Mouse (Mus musculus) forebrain, embryonic 11.5 days (tissue): ENCODE data around the gene Fyco1. TPM values are rescaled to one million over a fixed set of nuclear protein-coding genes. Genes with fewer than 3 reads are reported as not detected.
"Not testable (repeated sequence)": the region's sequence is repeated elsewhere in the genome, so short reads cannot be mapped to it uniquely, and the experiment has no call there.

Source experiments
- ATAC-seq: fragments of 200-750 bp; cut with Nextera tagmentation; replicated peaks from 2 replicates; pipeline ENCODE4 v1.8.0; 2017; ENCODE audit warnings: moderate TSS enrichment; ENCODE audit not compliant: low FRiP score
- DNase-seq: peaks from one replicate; pipeline ENCODE4 v3.0.0-alpha.2; 2017; ENCODE audit warnings: low spot score
- H3K27ac ChIP-seq: fragments of 300-500 bp; sonication (generic); 2 replicates; pipeline ENCODE4 v1.5.1; 2014; ENCODE audit warnings: low read depth, low read length
- H3K27me3 ChIP-seq: fragments of 300-500 bp; sonication (generic); 2 replicates; pipeline ENCODE4 v1.6.1; 2014; ENCODE audit warnings: mild to moderate bottlenecking, low read length, mixed read lengths; ENCODE audit not compliant: control insufficient read depth, insufficient read depth
- H3K36me3 ChIP-seq: fragments of 300-500 bp; sonication (generic); 2 replicates; pipeline ENCODE4 v1.6.1; 2014; ENCODE audit warnings: mild to moderate bottlenecking, low read length, moderate library complexity, mixed read lengths; ENCODE audit not compliant: control insufficient read depth, insufficient read depth
- H3K4me1 ChIP-seq: fragments of 300-500 bp; sonication (generic); replicated peaks from 2 replicates; pipeline ENCODE4 v1.6.1; 2014; ENCODE audit warnings: low read length, mixed read lengths; ENCODE audit not compliant: control insufficient read depth, insufficient read depth
- H3K4me2 ChIP-seq: fragments of 300-500 bp; sonication (generic); 2 replicates; pipeline ENCODE4 v1.6.1; 2014; ENCODE audit warnings: low read depth, mild to moderate bottlenecking, low read length, moderate library complexity, mixed read lengths; ENCODE audit not compliant: severe bottlenecking
- H3K4me3 ChIP-seq: fragments of 300-500 bp; sonication (generic); 2 replicates; pipeline ENCODE4 v1.5.1; 2014; ENCODE audit warnings: low read depth, low read length
- H3K9ac ChIP-seq: fragments of 300-500 bp; sonication (generic); 2 replicates; pipeline ENCODE4 v1.6.1; 2014; ENCODE audit warnings: low read length
- H3K9me3 ChIP-seq: fragments of 300-500 bp; sonication (generic); 2 replicates; pipeline ENCODE4 v1.6.1; 2016; ENCODE audit warnings: low read length, mixed read lengths; ENCODE audit not compliant: control insufficient read depth
- WGBS: fragments of 180-500 bp; shearing (Covaris S2); extraction: QIAGEN DNeasy Blood & Tissue Kit; methylation state at CpG from one replicate; pipeline ENCODE4 v1.1.7; 2014; 5-methylcytosine and 5-hydroxymethylcytosine counted together
- polyA plus RNA-seq: library from polyadenylated mRNA; unstranded; fragments of >200 nt; fragmentation: Nextera tagmentation; extraction: Ambion mirVana; gene quantifications from 2 replicates; pipeline ENCODE4 v1.2.1, GENCODE M21; 2014

Gene Fyco1
- polyA plus RNA-seq, 1 experiment from 2014 or later: 11.0 TPM

DNA sequence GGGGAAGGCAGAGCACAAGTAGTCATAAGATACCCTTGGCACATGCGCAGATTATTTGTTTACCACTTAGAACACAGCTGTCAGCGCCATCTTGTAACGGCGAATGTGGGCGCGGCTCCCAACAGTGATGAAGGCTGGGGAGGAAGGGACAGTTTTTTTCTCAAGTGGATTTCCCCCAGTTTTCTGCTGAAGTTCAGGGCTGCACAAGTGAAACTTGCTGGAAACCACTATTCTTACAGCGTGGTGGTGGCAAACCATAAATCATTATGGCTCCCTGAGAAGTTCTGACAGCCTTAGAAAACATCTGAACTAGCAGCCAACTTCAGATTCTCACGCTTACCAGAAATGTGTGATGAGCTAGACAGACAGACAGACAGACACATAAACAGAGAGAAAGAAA lies 102.0 kb downstream of the Fyco1 start:
- whole genome bisulfite sequencing: 95% methylated on average over 7 of the region's 8 CpGs
- DNase-seq, H3K4me2 ChIP-seq, H3K27me3 ChIP-seq, H3K4me1 ChIP-seq, H3K27ac ChIP-seq, H3K4me3 ChIP-seq, H3K36me3 ChIP-seq, H3K9ac ChIP-seq, ATAC-seq, H3K9me3 ChIP-seq: not testable (repeated sequence)

DNA sequence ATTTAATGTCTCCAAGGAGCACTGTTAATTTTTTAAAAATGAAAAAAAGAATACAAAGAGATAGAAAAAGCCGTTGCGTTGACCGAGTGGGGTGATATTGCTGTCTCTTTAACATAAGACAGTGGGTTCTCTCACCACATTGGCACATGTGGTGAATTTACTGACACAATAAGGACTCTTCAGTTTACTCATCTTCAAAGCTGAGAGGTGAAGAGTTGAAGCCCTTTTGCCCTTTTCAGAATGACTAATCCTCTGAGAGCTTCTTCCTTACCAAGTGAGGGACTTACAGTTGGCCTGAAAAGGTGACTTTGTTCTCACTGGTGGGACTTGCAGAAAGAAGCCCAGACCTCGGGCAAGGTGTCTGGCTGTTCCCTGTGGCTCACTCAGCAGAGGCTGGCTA lies 110.9 kb downstream of the Fyco1 start:
- Histone ChIP-seq H3K27me3 (no peaks in the 10 kb centered on the region), H3K36me3 (no peaks in the 10 kb centered on the region), H3K4me2 (no peak overlapping the region), H3K27ac (no peak overlapping the region), H3K4me3 (no peak overlapping the region), H3K9ac (no peak overlapping the region), H3K4me1 (no peaks in the 10 kb centered on the region), H3K9me3 (no peaks in the 10 kb centered on the region)
- 95% methylated on average over 4 of the region's 4 CpGs for whole genome bisulfite sequencing
- ATAC-seq (no peak), DNase-seq (no peak)

Other genes starting within 250 kb of the Fyco1 start
- gene Slc6a20b, start 219.3 kb downstream of the Fyco1 start, polyA plus RNA-seq: 0.09 and 0.29 TPM in 2 replicates
- gene Ccr9, start 173.5 kb downstream of the Fyco1 start, polyA plus RNA-seq: 0.04 and 0.08 TPM in 2 replicates
- 0.28 and 0.77 TPM in 2 replicates for gene Slc6a20a, start 173.0 kb downstream of the Fyco1 start, polyA plus RNA-seq
- 45.5 and 46.2 TPM in 2 replicates for gene Lztfl1, start 134.2 kb downstream of the Fyco1 start, polyA plus RNA-seq
- 0.09 and 0.19 TPM in 2 replicates for gene Cxcr6, start 45.4 kb downstream of the Fyco1 start, polyA plus RNA-seq
- gene Xcr1, start 10.1 kb upstream of the Fyco1 start, polyA plus RNA-seq: 0.04 and 0.08 TPM in 2 replicates
- 0.60 TPM in 2 replicates for gene Ccr1, start 116.8 kb upstream of the Fyco1 start, polyA plus RNA-seq
- gene Ccr1l1, start 126.5 kb upstream of the Fyco1 start, polyA plus RNA-seq: not detected in 2 replicates
- not detected in 2 replicates for gene Ccr3, start 170.1 kb upstream of the Fyco1 start, polyA plus RNA-seq